ENCODE assay signal across 10 mouse cellular contexts in genomic region chr3:131471836-131472235, GRCm38 (mm10). TPM values are rescaled to one million over a fixed set of nuclear protein-coding genes. Genes with fewer than 3 reads are reported as not detected.
DNase-seq lines count a peak whose midpoint lies in the region; ATAC-seq and TF ChIP-seq lines count a peak whose summit lies in the region.
"Had no signal": no experiment of that assay in that cellular context is flagged by ENCODE, and none has a peak within 500 bp of the region (broad histone marks: within the 10 kb centered on the region; RNA-seq: fewer than 3 reads in every experiment).

No protein-coding gene starts in this region.

- 45% methylated on average over 6 of the region's 6 CpGs for WGBS in forebrain, embryonic 10.5 days
- WGBS in limb, embryonic 10.5 days, result 58% methylated on average over 6 of the region's 6 CpGs
- WGBS in stomach, postnatal 0 days, result 76% methylated on average over 6 of the region's 6 CpGs

- peak; percentile 4 for DNase-seq in right cerebral cortex, postnatal 4 days
- no peak for DNase-seq in right cerebral cortex, adult 18-20 months
- peak; percentile 24 for DNase-seq in forebrain, embryonic 10.5 days (ENCODE audit: extremely low spot score, low spot score)
- DNase-seq in limb, embryonic 10.5 days (ENCODE audit: low spot score), result peak; percentile 40
- DNase-seq in stomach, postnatal 0 days (ENCODE audit: low spot score), result no peak
- DNase-seq in urinary bladder, postnatal 10 days (ENCODE audit: low spot score), result no peak
- DNase-seq in thymus, postnatal 25 days, result no peak
- DNase-seq: gastrocnemius, postnatal 36 days; kidney, postnatal 25 days; lung, adult 18-20 months had no signal

- H3K9ac ChIP-seq in stomach, postnatal 0 days (ENCODE audit: low read length), result no peak overlapping the region

- H3K36me3 ChIP-seq in forebrain, embryonic 10.5 days (replicated peaks), result no peaks in the 10 kb centered on the region
- H3K36me3 ChIP-seq in limb, embryonic 10.5 days, result no peaks in the 10 kb centered on the region
- no peaks in the 10 kb centered on the region for H3K36me3 ChIP-seq in stomach, postnatal 0 days (ENCODE audit: control insufficient read depth, insufficient read depth, low read length)

- peak; percentile 41 for TF ChIP-seq CTCF in stomach, postnatal 0 days (IDR thresholded peaks at IDR 0.05; ENCODE audit: low read depth)

- H3K27ac ChIP-seq in forebrain, embryonic 10.5 days, result no peak overlapping the region
- no peak overlapping the region for H3K27ac ChIP-seq in limb, embryonic 10.5 days
- no peak overlapping the region for H3K27ac ChIP-seq in stomach, postnatal 0 days (replicated peaks)

- H3K4me1 ChIP-seq in forebrain, embryonic 10.5 days, result peaks cover 32% of the 10 kb centered on the region
- H3K4me1 ChIP-seq in limb, embryonic 10.5 days, result peaks cover 30% of the 10 kb centered on the region
- no peaks in the 10 kb centered on the region for H3K4me1 ChIP-seq in stomach, postnatal 0 days (replicated peaks; ENCODE audit: control insufficient read depth, insufficient read depth)

- no peaks in the 10 kb centered on the region for H3K9me3 ChIP-seq in forebrain, embryonic 10.5 days
- no peaks in the 10 kb centered on the region for H3K9me3 ChIP-seq in limb, embryonic 10.5 days (replicated peaks)
- no peaks in the 10 kb centered on the region for H3K9me3 ChIP-seq in stomach, postnatal 0 days (ENCODE audit: control insufficient read depth, low read length)

- ATAC-seq in stomach, postnatal 0 days (ENCODE audit: low FRiP score, low TSS enrichment), result no peak

- no peak for TF ChIP-seq EP300 in stomach, postnatal 0 days (optimal IDR thresholded peaks at IDR 0.05)

- no peaks in the 10 kb centered on the region for H3K27me3 ChIP-seq in forebrain, embryonic 10.5 days (ENCODE audit: poor library complexity, severe bottlenecking)
- H3K27me3 ChIP-seq in limb, embryonic 10.5 days (ENCODE audit: low read depth, poor library complexity, severe bottlenecking), result no peaks in the 10 kb centered on the region
- no peaks in the 10 kb centered on the region for H3K27me3 ChIP-seq in stomach, postnatal 0 days (ENCODE audit: control insufficient read depth, insufficient read depth, low read length)

- no peak overlapping the region for H3K4me2 ChIP-seq in stomach, postnatal 0 days (replicated peaks; ENCODE audit: low read depth)

- H3K4me3 ChIP-seq in forebrain, embryonic 10.5 days, result no peak overlapping the region
- no peak overlapping the region for H3K4me3 ChIP-seq in limb, embryonic 10.5 days
- no peak overlapping the region for H3K4me3 ChIP-seq in stomach, postnatal 0 days (ENCODE audit: low read depth, low read length)

RNA-seq across cellular contexts. Expression of gene Sgms2, which starts 19.4 kb away (rescaled TPM):
- polyA plus RNA-seq in forebrain, embryonic 10.5 days (2016; fragmentation: Nextera tagmentation; extraction: Ambion mirVana), result 0.97 and 1.0 TPM in 2 replicates
- polyA plus RNA-seq in limb, embryonic 10.5 days (2016; fragmentation: Nextera tagmentation; extraction: Ambion mirVana), result 1.2 and 1.3 TPM in 2 replicates
- 9.1 and 10.8 TPM in 2 replicates for polyA plus RNA-seq in stomach, postnatal 0 days (2015; fragmentation: Nextera tagmentation; extraction: Ambion mirVana)

Comparison
In these comparisons a context has a peak if more than half of its experiments do, and no peak if none do; other contexts are left out.
1. DNase-seq: peak in right cerebral cortex, postnatal 4 days (single experiment), forebrain, embryonic 10.5 days (single experiment) and limb, embryonic 10.5 days (single experiment); none in right cerebral cortex, adult 18-20 months (single experiment), stomach, postnatal 0 days (single experiment), urinary bladder, postnatal 10 days (single experiment) and thymus, postnatal 25 days (single experiment).